Mouse (Mus musculus): ENCODE results near the gene Col6a1. TPM values are rescaled to one million over a fixed set of nuclear protein-coding genes. Genes with fewer than 3 reads are reported as not detected.

Col6a1 gene
- polyA plus RNA-seq, 1 experiment from 2014 or later: 419 TPM

DNA sequence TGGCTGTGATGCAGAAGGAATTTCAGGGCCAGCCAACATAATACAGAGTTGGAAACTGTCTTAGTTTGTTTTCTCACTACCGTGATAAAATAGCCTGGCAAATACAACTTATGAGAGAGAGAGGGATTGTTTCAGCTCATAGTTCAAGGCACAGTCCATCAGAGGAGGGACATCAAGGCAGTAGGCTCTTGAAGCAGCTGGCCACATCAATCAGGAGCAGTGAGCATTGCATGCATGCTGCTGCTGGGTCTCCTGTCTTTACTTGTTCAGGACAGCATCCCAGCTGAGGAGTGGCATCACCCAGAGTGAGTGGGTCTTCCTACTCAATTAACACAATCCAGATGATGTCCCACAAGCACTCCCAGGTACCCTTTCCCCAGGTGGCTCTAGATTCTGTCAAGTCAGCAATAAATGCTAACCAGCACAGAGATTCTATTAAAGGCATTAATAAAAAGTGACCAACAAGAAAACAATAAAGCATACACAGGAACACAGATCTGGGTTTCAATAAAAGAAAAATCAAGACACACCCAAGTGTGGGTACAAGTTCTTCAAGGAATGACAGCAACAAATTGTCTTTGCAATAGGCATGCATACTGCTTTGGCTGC is 58.7 kb downstream of the Col6a1 start:
- 75% methylated on average over 1 of the region's 1 CpGs for WGBS

DNA sequence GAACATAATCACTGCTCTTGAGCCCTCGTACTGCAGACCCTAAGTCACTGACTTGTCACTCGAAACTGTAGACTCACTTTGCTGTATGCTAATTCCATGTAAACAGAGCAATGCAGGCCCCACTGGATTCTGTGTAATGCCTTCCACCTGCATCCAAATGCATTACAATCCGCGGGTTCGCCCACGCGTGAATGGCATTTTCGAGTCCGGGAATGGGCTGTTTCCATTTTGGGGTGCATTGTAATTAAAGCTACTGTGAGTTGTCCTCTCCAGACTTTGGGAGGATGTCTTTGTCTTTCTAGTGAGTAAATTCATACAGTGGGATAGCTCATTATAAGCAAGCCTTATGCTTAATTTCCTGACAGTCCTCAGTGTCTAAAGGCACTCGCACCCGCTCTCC is 60.4 kb downstream of the Col6a1 start:
- Histone ChIP-seq H3K36me3 (ENCODE audit: control insufficient read depth, insufficient read depth, low read length) (no peaks in the 10 kb centered on the region), H3K4me2 (ENCODE audit: low read depth, low read length) (no peak overlapping the region), H3K27ac (replicated peaks; ENCODE audit: low read depth, low read length) (peak overlapping the region; percentile 55; the same call in 1 of the 2 replicates), H3K4me3 (ENCODE audit: low read depth, low read length) (no peak overlapping the region), H3K4me1 (ENCODE audit: control insufficient read depth, insufficient read depth, low read length) (peaks cover 19% of the 10 kb centered on the region), H3K9ac (ENCODE audit: low read depth, low read length) (no peak overlapping the region), H3K27me3 (replicated peaks; ENCODE audit: control insufficient read depth, insufficient read depth, low read length) (no peaks in the 10 kb centered on the region), H3K9me3 (ENCODE audit: control insufficient read depth, low read length) (peaks cover 22% of the 10 kb centered on the region)
- DNase-seq (ENCODE audit: low spot score): no peak
- WGBS: 78% methylated on average over 11 of the region's 11 CpGs
- ATAC-seq (ENCODE audit: low read depth): no peak

More for the DNA sequence above, 58.7 kb downstream of the Col6a1 start:
- no peaks in the 10 kb centered on the region for H3K27me3 ChIP-seq (replicated peaks; ENCODE audit: control insufficient read depth, insufficient read depth, low read length)
- H3K4me1 ChIP-seq (ENCODE audit: control insufficient read depth, insufficient read depth, low read length): peaks cover 29% of the 10 kb centered on the region
- no peaks in the 10 kb centered on the region for H3K36me3 ChIP-seq (ENCODE audit: control insufficient read depth, insufficient read depth, low read length)
- peaks cover 22% of the 10 kb centered on the region for H3K9me3 ChIP-seq (ENCODE audit: control insufficient read depth, low read length)
- no peak overlapping the region for H3K9ac ChIP-seq (ENCODE audit: low read depth, low read length)
- no peak overlapping the region for H3K27ac ChIP-seq (replicated peaks; ENCODE audit: low read depth, low read length)
- H3K4me3 ChIP-seq (ENCODE audit: low read depth, low read length): no peak overlapping the region
- DNase-seq (ENCODE audit: low spot score) (no peak), ATAC-seq (ENCODE audit: low read depth) (no peak)
- H3K4me2 ChIP-seq (ENCODE audit: low read depth, low read length): no peak overlapping the region

DNA sequence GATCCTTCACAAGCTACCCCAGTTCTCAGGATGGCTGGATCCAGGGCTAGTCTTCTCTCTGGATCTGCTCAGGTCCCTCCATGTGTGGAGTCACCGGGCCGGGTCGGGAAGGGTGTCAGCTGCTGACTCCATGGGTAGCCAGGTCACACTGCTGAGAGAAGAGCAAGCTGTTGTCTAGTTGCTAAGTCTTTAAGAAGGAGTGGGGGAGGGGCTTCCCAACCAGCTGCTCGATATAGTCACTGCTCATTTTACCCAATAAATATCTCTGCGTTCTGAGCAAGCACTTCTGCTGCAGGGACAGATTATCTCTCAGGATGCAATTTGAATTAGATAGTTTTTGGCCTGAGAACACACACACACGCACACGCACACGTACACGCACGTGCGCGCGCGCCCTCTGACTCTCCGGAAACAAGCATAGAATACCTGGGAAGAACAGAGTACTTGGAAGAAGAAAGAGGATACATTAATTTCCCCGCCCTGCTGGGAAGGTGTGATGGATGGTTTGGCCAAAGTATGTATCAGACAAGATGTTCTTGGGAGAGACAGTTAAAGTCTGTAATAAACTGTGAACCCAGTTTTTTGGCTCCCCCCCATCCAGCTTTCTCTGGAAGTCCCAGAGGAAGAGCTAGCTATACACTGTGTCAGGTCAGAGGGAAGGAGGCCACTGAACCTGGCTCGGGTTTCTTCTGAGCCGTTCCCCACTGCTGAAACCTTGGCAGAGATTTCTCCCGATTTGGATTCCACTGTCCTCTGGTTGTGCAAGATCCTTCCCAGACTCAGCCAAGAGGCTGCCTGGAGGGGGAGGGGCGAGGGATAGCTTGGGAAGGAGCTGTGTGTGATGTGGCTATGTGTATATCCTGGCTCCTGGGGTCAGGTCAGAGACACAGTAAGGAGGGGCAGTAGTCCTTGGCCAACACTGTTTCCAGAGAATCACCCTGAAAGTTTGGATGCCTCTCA is 61.5 kb downstream of the Col6a1 start:
- Histone ChIP-seq H3K27ac (replicated peaks; ENCODE audit: low read depth, low read length) (peak overlapping the region; percentile 55), H3K27me3 (replicated peaks; ENCODE audit: control insufficient read depth, insufficient read depth, low read length) (no peaks in the 10 kb centered on the region), H3K36me3 (ENCODE audit: control insufficient read depth, insufficient read depth, low read length) (no peaks in the 10 kb centered on the region), H3K4me3 (ENCODE audit: low read depth, low read length) (no peak overlapping the region), H3K9ac (ENCODE audit: low read depth, low read length) (no peak overlapping the region), H3K4me1 (ENCODE audit: control insufficient read depth, insufficient read depth, low read length) (peaks cover 19% of the 10 kb centered on the region), H3K4me2 (ENCODE audit: low read depth, low read length) (no peak overlapping the region), H3K9me3 (ENCODE audit: control insufficient read depth, low read length) (peaks cover 22% of the 10 kb centered on the region)
- ATAC-seq (ENCODE audit: low read depth): peak; percentile 51
- WGBS: 68% methylated on average over 20 of the region's 20 CpGs
- peak; percentile 87 for DNase-seq (ENCODE audit: low spot score)

Other genes starting within 250 kb of the Col6a1 start
- 19.2 and 27.9 TPM in 2 replicates for gene Lss, start 194.6 kb downstream of the Col6a1 start, polyA plus RNA-seq (2014; fragmentation: Nextera tagmentation; extraction: Ambion mirVana)
- not detected in 2 replicates for gene Spatc1l, start 163.9 kb downstream of the Col6a1 start, polyA plus RNA-seq (2014; fragmentation: Nextera tagmentation; extraction: Ambion mirVana)
- 0.11 TPM in 1 of 2 replicates, not detected in the other for gene Ftcd, start 150.5 kb downstream of the Col6a1 start, polyA plus RNA-seq (2014; fragmentation: Nextera tagmentation; extraction: Ambion mirVana)
- 243 TPM in 2 replicates for gene Col6a2, start 102.5 kb downstream of the Col6a1 start, polyA plus RNA-seq (2014; fragmentation: Nextera tagmentation; extraction: Ambion mirVana)
- 18.9 and 20.9 TPM in 2 replicates for gene Pcbp3, start 235.7 kb upstream of the Col6a1 start, polyA plus RNA-seq (2014; fragmentation: Nextera tagmentation; extraction: Ambion mirVana)